Mouse (Mus musculus) bone marrow, adult 2 months (tissue): ENCODE data around the gene Zfp280d.

ENCODE experiments used
- CTCF ChIP-seq: fragments of 200-500 bp; IDR thresholded peaks from 2 replicates; pipeline ENCODE4 v1.5.1; 2011; ENCODE audit warnings: low read length, control low read depth; ENCODE audit not compliant: control insufficient read depth, insufficient read depth
- POLR2A ChIP-seq: fragments of 200-500 bp; IDR thresholded peaks from 2 replicates; pipeline ENCODE4 v1.6.1; 2011; ENCODE audit warnings: low read depth, mild to moderate bottlenecking, control low read depth, low read length, borderline replicate concordance; ENCODE audit not compliant: control insufficient read depth

DNA sequence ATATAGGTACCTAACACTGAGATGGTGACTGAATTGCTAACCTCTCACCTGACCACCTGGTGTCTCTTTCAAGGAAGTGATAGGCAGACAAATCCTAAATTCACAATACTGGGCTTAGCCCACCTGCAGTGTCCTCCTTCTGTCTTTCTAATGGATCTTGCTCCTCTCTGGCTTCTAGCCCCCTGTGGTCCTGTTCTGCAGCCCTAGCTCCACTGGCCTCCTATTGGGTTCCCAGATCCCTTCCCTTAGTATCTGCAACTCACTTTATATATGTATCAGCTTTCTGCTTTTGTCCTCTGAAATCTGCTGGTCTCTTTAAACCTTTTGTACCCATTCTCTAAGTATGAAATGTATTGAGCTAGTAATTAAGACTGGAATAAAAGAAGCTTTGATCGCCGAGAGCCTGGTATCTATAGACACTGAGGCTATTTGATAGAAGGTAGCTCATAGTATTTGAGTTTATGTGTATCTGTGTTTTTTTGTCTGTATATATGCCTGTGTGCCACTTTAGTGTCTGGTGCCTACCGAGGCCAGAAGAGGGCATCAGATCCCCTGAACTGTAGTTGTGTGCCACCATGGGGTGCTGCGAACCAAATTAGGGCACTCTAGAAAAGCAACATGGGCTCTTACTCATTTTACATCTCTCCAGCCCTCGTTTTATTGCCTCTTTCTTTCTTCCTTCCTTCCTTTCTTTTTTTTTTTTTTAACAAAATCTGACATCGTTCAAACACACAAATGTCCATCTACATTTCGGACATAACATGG lies 832 bp upstream of the Zfp280d start:
- TF ChIP-seq CTCF: no peak
- no peak for TF ChIP-seq POLR2A
